Mouse (Mus musculus) megakaryocyte, embryonic 14.5 days (primary cell): ENCODE measurements around the gene Csnk1g2. TPM values are rescaled to one million over a fixed set of nuclear protein-coding genes. Genes with fewer than 3 reads are reported as not detected.

ENCODE experiments used
- H3K27me3 ChIP-seq: replicated peaks from 2 replicates; pipeline ENCODE3; 2012; ENCODE audit warnings: inconsistent platforms
- H3K36me3 ChIP-seq: replicated peaks from 2 replicates; pipeline ENCODE3; 2012; ENCODE audit warnings: low read length, inconsistent platforms, mixed read lengths
- H3K4me1 ChIP-seq: 2 replicates; pipeline ENCODE4 v1.6.1; 2012; ENCODE audit warnings: inconsistent platforms
- H3K4me3 ChIP-seq: replicated peaks from 2 replicates; pipeline ENCODE3; 2012; ENCODE audit warnings: moderate library complexity, mild to moderate bottlenecking, inconsistent platforms
- H3K9me3 ChIP-seq: 2 replicates; pipeline ENCODE4 v1.6.1; 2012; ENCODE audit warnings: inconsistent platforms
- FLI1 ChIP-seq: IDR thresholded peaks from 2 replicates; pipeline ENCODE4 v1.6.1; 2012; ENCODE audit warnings: low read length, inconsistent platforms, mixed read lengths
- GATA1 ChIP-seq: IDR thresholded peaks from 3 replicates; pipeline ENCODE4 v1.6.1; 2012; ENCODE audit warnings: mixed read lengths, low read length, inconsistent platforms, borderline replicate concordance
- polyA plus RNA-seq: library from polyadenylated mRNA; stranded (reverse); fragments of >175 nt; gene quantifications from 2 replicates; pipeline ENCODE4 v1.2.3, GENCODE M21; 2012; ENCODE audit warnings: low replicate concordance; ENCODE audit not compliant: insufficient read depth

The Csnk1g2 gene
- polyA plus RNA-seq, 1 experiment = 476 TPM

GRCm38 (mm10) chr10:80664197-80665015, 41.8 kb downstream of the Csnk1g2 start:
- peaks cover 84% of the 10 kb centered on the region for H3K4me1 ChIP-seq
- no peaks in the 10 kb centered on the region for H3K27me3 ChIP-seq
- peak overlapping the region; percentile 59 for H3K4me3 ChIP-seq
- H3K9me3 ChIP-seq = no peaks in the 10 kb centered on the region
- peaks cover 44% of the 10 kb centered on the region for H3K36me3 ChIP-seq
- TF ChIP-seq FLI1 = no peak

GRCm38 (mm10) chr10:80665016-80665380, 42.4 kb downstream of the Csnk1g2 start:
- H3K36me3 ChIP-seq = peaks cover 50% of the 10 kb centered on the region
- H3K4me1 ChIP-seq = peaks cover 87% of the 10 kb centered on the region
- H3K9me3 ChIP-seq = no peaks in the 10 kb centered on the region
- TF ChIP-seq FLI1 (no peak), GATA1 (no peak)
- no peak overlapping the region for H3K4me3 ChIP-seq
- H3K27me3 ChIP-seq = no peaks in the 10 kb centered on the region

GRCm38 (mm10) chr10:80665459-80665858, 42.8 kb downstream of the Csnk1g2 start:
- Histone ChIP-seq H3K4me3 (no peak overlapping the region), H3K36me3 (peaks cover 55% of the 10 kb centered on the region), H3K9me3 (no peaks in the 10 kb centered on the region), H3K27me3 (no peaks in the 10 kb centered on the region), H3K4me1 (peaks cover 91% of the 10 kb centered on the region)
- TF ChIP-seq FLI1 (no peak), GATA1 (no peak)

- no peaks in the 10 kb centered on the region for H3K27me3 ChIP-seq
- peaks cover 94% of the 10 kb centered on the region for H3K4me1 ChIP-seq
- no peak for TF ChIP-seq GATA1
- no peak for TF ChIP-seq FLI1
- H3K4me3 ChIP-seq = peak overlapping the region; percentile 33
- peaks cover 62% of the 10 kb centered on the region for H3K36me3 ChIP-seq
- H3K9me3 ChIP-seq = no peaks in the 10 kb centered on the region
Observed at GRCm38 (mm10) chr10:80665981-80666733, 43.5 kb downstream of the Csnk1g2 start.

- peaks cover 99% of the 10 kb centered on the region for H3K4me1 ChIP-seq
- no peaks in the 10 kb centered on the region for H3K27me3 ChIP-seq
- H3K4me3 ChIP-seq = peak overlapping the region; percentile 42
- no peaks in the 10 kb centered on the region for H3K9me3 ChIP-seq
- peaks cover 70% of the 10 kb centered on the region for H3K36me3 ChIP-seq
- TF ChIP-seq GATA1 = no peak
- no peak for TF ChIP-seq FLI1
Observed at GRCm38 (mm10) chr10:80666837-80667412, 44.3 kb downstream of the Csnk1g2 start.

- TF ChIP-seq FLI1 = no peak
- no peak for TF ChIP-seq GATA1
- Histone ChIP-seq H3K27me3 (no peaks in the 10 kb centered on the region), H3K36me3 (peaks cover 87% of the 10 kb centered on the region), H3K4me3 (peak overlapping the region; percentile 30), H3K9me3 (no peaks in the 10 kb centered on the region), H3K4me1 (peaks cover 100% of the 10 kb centered on the region)
Observed at GRCm38 (mm10) chr10:80668614-80669013, 46.0 kb downstream of the Csnk1g2 start.

- no peak for TF ChIP-seq GATA1
- no peak for TF ChIP-seq FLI1
- Histone ChIP-seq H3K27me3 (no peaks in the 10 kb centered on the region), H3K36me3 (peaks cover 91% of the 10 kb centered on the region), H3K4me3 (peak overlapping the region; percentile 62), H3K9me3 (no peaks in the 10 kb centered on the region), H3K4me1 (peaks cover 100% of the 10 kb centered on the region)
Observed at GRCm38 (mm10) chr10:80669018-80669417, 46.4 kb downstream of the Csnk1g2 start.

GRCm38 (mm10) chr10:80669737-80670485, 47.3 kb downstream of the Csnk1g2 start:
- TF ChIP-seq GATA1 (no peak), FLI1 (no peak)
- H3K4me1 ChIP-seq = peaks cover 100% of the 10 kb centered on the region
- peaks cover 100% of the 10 kb centered on the region for H3K36me3 ChIP-seq

GRCm38 (mm10) chr10:80670531-80670930, 47.9 kb downstream of the Csnk1g2 start:
- H3K4me3 ChIP-seq = no peak overlapping the region
- no peaks in the 10 kb centered on the region for H3K9me3 ChIP-seq
- no peaks in the 10 kb centered on the region for H3K27me3 ChIP-seq
- TF ChIP-seq GATA1 (no peak), FLI1 (no peak)
- peaks cover 97% of the 10 kb centered on the region for H3K36me3 ChIP-seq
- peaks cover 96% of the 10 kb centered on the region for H3K4me1 ChIP-seq

More at GRCm38 (mm10) chr10:80669737-80670485, 47.3 kb downstream of the Csnk1g2 start:
- Histone ChIP-seq H3K4me3 (no peak overlapping the region), H3K27me3 (no peaks in the 10 kb centered on the region), H3K9me3 (no peaks in the 10 kb centered on the region)
